Mouse (Mus musculus) intestine, embryonic 14.5 days (tissue): Measurements from ENCODE around the gene Cpne6. TPM values are rescaled to one million over a fixed set of nuclear protein-coding genes. Genes with fewer than 3 reads are reported as not detected.
A peak's percentile ranks its signal among the peaks of the same experiment; 100 is the strongest.

Source experiments
- ATAC-seq: fragments of 200-750 bp; cut with Nextera tagmentation; replicated peaks from 2 replicates; pipeline ENCODE4 v1.8.0; 2017; ENCODE audit warnings: low read depth, moderate number of reproducible peaks, moderate TSS enrichment, moderate library complexity; ENCODE audit not compliant: low FRiP score, low TSS enrichment
- DNase-seq: peaks from one replicate; pipeline ENCODE4 v3.0.0-alpha.2; 2018; ENCODE audit warnings: low spot score
- H3K27ac ChIP-seq: fragments of 300-500 bp; sonication (generic); 2 replicates; pipeline ENCODE4 v1.5.1; 2014; ENCODE audit warnings: low read depth, mild to moderate bottlenecking, control low read depth
- H3K27me3 ChIP-seq: fragments of 300-500 bp; sonication (generic); replicated peaks from 2 replicates; pipeline ENCODE4 v1.6.1; 2014; ENCODE audit warnings: low read length, control low read depth; ENCODE audit not compliant: control insufficient read depth, insufficient read depth
- H3K36me3 ChIP-seq: fragments of 300-500 bp; sonication (generic); 2 replicates; pipeline ENCODE4 v1.6.1; 2014; ENCODE audit warnings: low read length, control low read depth; ENCODE audit not compliant: control insufficient read depth, insufficient read depth
- H3K4me1 ChIP-seq: fragments of 300-500 bp; sonication (generic); replicated peaks from 2 replicates; pipeline ENCODE4 v1.6.1; 2014; ENCODE audit warnings: low read length, control low read depth, mixed read lengths; ENCODE audit not compliant: control insufficient read depth, insufficient read depth
- H3K4me2 ChIP-seq: fragments of 300-500 bp; sonication (generic); 2 replicates; pipeline ENCODE4 v1.6.1; 2014; ENCODE audit warnings: low read length
- H3K4me3 ChIP-seq: fragments of 300-500 bp; sonication (generic); 2 replicates; pipeline ENCODE4 v1.5.1; 2014; ENCODE audit warnings: low read depth, low read length, control low read depth, mixed read lengths
- H3K9ac ChIP-seq: fragments of 300-500 bp; sonication (generic); 2 replicates; pipeline ENCODE4 v1.6.1; 2014; ENCODE audit warnings: mild to moderate bottlenecking, low read length
- H3K9me3 ChIP-seq: fragments of 300-500 bp; sonication (generic); 2 replicates; pipeline ENCODE4 v1.6.1; 2016; ENCODE audit warnings: low read length, control low read depth; ENCODE audit not compliant: control insufficient read depth
- WGBS: fragments of 180-500 bp; shearing (Covaris S2); extraction: QIAGEN DNeasy Blood & Tissue Kit; methylation state at CpG from one replicate; pipeline ENCODE4 v1.1.7; 2014; 5-methylcytosine and 5-hydroxymethylcytosine counted together
- polyA plus RNA-seq: library from polyadenylated mRNA; unstranded; fragments of >200 nt; fragmentation: Nextera tagmentation; extraction: Ambion mirVana; gene quantifications from 2 replicates; pipeline ENCODE4 v1.2.1, GENCODE M21; 2014

Cpne6 gene
- polyA plus RNA-seq, 1 experiment from 2014 or later, result 0.37 TPM

DNA sequence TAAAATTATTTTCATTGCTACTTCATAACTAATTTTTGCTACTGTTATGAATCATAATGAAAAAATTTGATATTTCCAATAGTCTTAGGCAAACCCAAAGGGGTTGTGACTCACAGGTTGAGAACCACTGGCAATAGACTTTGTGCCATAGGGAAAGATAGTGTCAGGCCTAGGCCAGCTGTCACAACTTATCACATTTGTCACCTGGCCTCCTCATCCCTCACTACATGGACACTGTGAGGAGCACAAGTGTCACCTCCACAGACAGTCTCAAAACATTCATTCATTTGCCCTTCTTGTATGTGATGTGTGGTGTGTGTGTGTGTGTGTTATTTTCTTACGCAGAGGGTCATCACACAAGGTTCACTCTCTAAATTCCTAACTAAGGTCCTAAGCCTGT lies 32.8 kb upstream of the Cpne6 start:
- Histone ChIP-seq H3K4me1 (0 out of 2 replicates have a peak, but pooled peaks cover 5% of the 10 kb centered on the region), H3K27me3 (no peaks in the 10 kb centered on the region), H3K9me3 (no peaks in the 10 kb centered on the region), H3K4me3 (no peak overlapping the region), H3K9ac (no peak overlapping the region), H3K36me3 (0 out of 2 replicates have a peak, but pooled peaks cover 10% of the 10 kb centered on the region), H3K4me2 (no peak overlapping the region), H3K27ac (no peak overlapping the region)
- no peak for DNase-seq
- WGBS, result 100% methylated on average over 1 of the region's 1 CpGs
- ATAC-seq, result no peak

DNA sequence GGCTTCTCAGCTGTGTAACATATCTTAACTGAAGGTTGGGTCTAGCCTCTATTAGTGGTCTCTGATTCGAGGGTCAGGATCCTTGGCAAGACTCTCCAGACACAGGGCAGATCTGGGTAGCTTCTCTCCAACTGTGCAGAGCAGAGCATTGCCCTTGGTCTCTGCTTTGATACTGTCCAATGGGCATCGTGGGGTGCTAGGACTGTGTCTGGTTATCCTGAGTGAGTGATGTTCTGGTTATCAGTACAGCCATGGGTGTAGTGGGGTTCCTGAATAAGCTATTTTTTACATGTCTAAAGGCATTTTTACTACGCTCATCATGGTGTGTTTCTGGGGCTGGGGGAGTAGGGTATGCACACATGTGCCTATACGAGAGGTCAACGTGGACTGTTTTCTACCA lies 32.4 kb upstream of the Cpne6 start:
- no peak overlapping the region for H3K9ac ChIP-seq
- H3K4me2 ChIP-seq, result peak overlapping the region; percentile 67

DNA sequence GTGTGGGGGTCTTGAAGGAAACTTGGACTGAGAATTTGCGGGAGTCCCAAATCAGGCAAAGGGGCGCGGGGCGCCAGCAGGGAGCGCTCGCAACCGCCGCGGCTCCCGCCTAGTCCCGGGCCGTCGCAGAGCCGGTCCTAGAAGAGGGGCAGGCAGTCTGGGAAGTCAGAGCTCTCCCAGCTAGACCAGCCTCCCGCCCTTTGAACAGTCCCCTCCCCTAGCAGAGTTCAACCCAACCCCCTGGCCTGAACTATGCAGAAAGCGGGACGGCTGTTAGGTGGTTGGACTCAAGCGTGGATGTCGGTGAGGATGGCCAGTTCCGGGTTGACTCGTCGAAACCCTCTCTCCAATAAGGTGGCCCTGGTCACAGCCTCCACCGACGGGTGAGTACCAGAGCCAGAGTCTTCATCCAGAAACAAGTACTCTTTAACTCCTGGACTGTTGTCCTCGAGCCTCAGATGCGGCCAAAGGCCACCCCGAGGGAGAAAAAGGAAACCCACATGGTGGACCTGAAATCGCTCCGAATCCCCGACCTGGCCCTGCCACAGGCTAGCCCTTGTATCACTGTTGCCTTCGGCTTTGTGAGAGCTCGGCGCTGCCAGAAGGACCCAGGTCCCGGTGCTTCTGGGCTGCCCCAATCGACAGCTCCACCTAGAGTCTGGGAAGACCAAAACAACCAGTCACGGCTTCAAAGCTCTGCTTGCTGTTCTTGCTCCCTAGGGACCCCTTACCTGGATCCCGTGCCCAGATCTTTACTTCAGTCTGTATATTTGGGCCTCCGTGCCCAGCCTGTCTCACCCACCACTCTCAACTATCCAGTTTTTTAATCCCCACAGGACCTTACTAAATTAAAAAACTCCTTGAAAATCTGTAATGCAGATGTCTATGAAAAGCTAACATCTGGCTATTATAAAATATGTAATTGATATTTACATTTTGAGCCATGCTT lies 31.3 kb upstream of the Cpne6 start, which contains the start of gene Dhrs4:
Gene Dhrs4, plus strand, starts transcription at position 108 of the 949 bp plus-strand sequence.
- no peaks in the 10 kb centered on the region for H3K9me3 ChIP-seq
- H3K27me3 ChIP-seq, result no peaks in the 10 kb centered on the region
- 0 out of 2 replicates have a peak, but pooled peaks cover 10% of the 10 kb centered on the region for H3K36me3 ChIP-seq
- peak within 1 kb of the TSS; percentile 67 for H3K4me2 ChIP-seq
- WGBS, result 1% methylated on average over 38 of the region's 38 CpGs
- DNase-seq, result peak; percentile 90
- 0 out of 2 replicates have a peak, but pooled peaks cover 5% of the 10 kb centered on the region for H3K4me1 ChIP-seq
- peak within 1 kb of the TSS; percentile 90 for H3K27ac ChIP-seq
- H3K4me3 ChIP-seq, result peak within 1 kb of the TSS; percentile 86
- peak within 1 kb of the TSS; percentile 80 for H3K9ac ChIP-seq
- peak; percentile 96 for ATAC-seq

More for the DNA sequence above, 32.4 kb upstream of the Cpne6 start:
- no peak for DNase-seq
- Histone ChIP-seq H3K9me3 (no peaks in the 10 kb centered on the region), H3K4me1 (0 out of 2 replicates have a peak, but pooled peaks cover 5% of the 10 kb centered on the region), H3K27ac (no peak overlapping the region), H3K4me3 (no peak overlapping the region), H3K27me3 (no peaks in the 10 kb centered on the region), H3K36me3 (0 out of 2 replicates have a peak, but pooled peaks cover 10% of the 10 kb centered on the region)
- no peak for ATAC-seq
- WGBS, result 81% methylated on average over 5 of the region's 5 CpGs

DNA sequence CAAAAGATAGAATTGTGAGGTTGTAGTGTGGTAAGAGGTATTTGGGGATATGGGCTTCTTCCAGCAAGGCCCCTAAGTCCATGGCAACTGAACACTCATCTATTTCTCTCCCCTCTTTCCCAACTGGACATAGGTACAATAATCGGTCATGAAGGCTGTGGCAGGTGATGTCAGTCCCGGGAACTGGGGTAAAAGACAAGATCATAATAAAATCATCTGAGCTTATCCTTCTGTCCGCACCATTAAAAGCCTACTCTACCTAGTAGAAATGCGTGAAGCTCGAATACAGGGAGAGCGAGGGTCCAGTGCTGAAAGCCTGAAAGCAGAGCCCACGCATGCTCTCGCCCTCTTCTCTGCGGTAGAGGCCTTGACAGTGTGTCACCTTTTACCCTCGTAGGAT lies 30.6 kb upstream of the Cpne6 start:
- ATAC-seq, result no peak
- no peak overlapping the region for H3K9ac ChIP-seq

DNA sequence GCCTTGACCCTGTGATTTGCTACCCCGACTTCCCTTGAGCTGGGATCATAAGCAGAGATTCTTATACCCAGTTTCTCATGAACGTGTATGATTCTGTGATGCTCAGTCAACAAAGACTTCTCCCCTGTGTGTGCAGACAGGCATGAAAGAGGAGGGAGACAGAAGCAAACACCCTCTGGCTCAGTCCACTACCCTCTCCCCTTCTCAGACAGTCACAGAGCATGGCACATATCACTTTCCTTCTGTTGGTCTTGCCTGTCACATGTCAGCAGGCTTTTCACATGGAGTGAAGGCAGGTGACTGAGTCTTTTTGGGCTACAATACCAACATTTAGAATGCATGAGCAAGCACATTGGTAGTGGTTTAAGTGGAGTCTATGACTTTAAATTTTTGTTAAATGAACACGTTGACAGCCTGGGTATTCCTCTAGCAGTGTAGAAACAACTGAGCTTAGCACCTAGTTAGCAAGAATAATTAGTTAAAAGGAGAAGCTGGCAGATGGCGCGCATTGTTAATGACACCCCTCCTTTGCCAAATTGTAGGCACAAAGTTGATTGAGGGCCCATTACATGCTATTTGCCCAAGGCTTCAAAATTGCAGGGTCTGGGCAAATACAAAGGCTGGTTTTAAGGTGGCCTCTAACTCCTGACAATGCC lies 25.7 kb upstream of the Cpne6 start:
- Histone ChIP-seq H3K27ac (no peak overlapping the region), H3K36me3 (peaks cover 46% of the 10 kb centered on the region), H3K27me3 (no peaks in the 10 kb centered on the region), H3K9me3 (no peaks in the 10 kb centered on the region), H3K4me3 (no peak overlapping the region), H3K4me1 (no peaks in the 10 kb centered on the region), H3K9ac (no peak overlapping the region), H3K4me2 (no peak overlapping the region)
- WGBS, result 72% methylated on average over 5 of the region's 5 CpGs
- ATAC-seq (no peak), DNase-seq (no peak)

More for the DNA sequence above, 30.6 kb upstream of the Cpne6 start:
- H3K27ac ChIP-seq, result no peak overlapping the region
- H3K4me2 ChIP-seq, result peak overlapping the region; percentile 67
- no peak for DNase-seq
- peak overlapping the region; percentile 86; the same call in 1 of the 2 replicates for H3K4me3 ChIP-seq
- H3K27me3 ChIP-seq, result no peaks in the 10 kb centered on the region
- no peaks in the 10 kb centered on the region for H3K9me3 ChIP-seq
- 0 out of 2 replicates have a peak, but pooled peaks cover 5% of the 10 kb centered on the region for H3K4me1 ChIP-seq
- WGBS, result 86% methylated on average over 10 of the region's 10 CpGs
- 0 out of 2 replicates have a peak, but pooled peaks cover 10% of the 10 kb centered on the region for H3K36me3 ChIP-seq

DNA sequence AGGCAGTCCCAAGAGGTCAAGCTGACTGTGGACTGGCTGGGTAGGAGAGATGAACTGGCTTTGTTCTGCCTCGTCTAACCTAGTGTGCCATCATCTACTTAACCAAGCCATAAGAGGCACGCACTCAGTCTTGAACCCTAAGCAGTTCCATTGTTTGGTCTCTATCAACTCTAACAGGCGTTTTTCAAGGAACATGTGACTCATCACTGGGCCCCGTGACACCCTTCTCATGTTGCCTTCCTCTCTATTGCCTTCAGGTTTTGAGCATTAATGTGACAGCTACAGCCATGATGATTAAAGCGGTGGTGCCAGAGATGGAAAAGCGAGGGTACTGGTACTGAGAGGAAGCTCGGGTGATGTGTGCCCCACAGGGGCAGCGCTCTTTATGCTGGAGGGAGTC lies 23.4 kb upstream of the Cpne6 start:
- no peak overlapping the region for H3K4me3 ChIP-seq
- H3K27me3 ChIP-seq, result no peaks in the 10 kb centered on the region
- peaks cover 36% of the 10 kb centered on the region for H3K36me3 ChIP-seq
- ATAC-seq (no peak), DNase-seq (no peak)
- no peaks in the 10 kb centered on the region; the same call in 1 of the 2 replicates for H3K4me1 ChIP-seq
- no peak overlapping the region for H3K9ac ChIP-seq
- no peak overlapping the region for H3K27ac ChIP-seq
- no peaks in the 10 kb centered on the region for H3K9me3 ChIP-seq
- H3K4me2 ChIP-seq, result no peak overlapping the region
- WGBS, result 90% methylated on average over 8 of the region's 8 CpGs

DNA sequence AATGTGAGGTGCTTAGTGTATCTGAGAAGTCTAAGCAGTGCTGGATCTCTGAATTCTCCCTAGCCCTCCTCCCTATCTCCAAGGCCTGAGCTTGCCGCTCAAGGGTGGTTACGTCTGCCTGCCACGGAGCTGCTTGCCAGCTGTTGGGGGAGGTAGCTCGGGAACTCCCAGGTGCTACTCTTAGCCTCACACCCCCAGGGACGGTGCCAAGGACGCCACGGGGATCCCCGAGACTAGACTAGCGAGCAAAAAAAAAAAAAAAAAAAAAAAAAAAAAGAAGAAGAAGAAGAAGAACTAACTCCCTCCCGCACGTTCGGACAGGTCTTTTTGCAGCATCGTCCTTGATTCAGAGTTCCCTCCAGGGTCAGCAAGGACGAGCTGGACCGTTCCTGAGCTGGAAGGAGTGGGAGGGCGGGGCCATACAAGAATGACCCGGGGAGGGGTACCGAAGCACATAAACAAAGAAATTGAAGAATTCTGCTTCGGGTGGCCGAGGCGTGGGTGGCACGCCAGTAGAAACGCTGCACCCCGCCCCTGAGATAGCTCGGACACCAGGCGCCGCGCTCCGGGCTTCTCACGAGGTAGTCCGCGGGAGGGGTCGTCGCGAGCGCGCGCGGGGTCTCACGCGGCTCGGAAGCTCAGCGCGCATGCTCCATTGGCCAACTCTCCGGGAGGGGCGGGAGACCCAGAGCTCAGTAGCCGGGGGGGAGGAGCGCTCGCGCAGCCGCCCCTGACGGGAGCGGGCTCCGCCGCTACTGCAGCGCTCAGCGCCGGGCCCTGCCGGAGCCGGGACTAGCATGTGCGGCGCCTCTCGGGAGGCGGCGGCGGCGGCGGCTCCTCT lies 19.7 kb upstream of the Cpne6 start, which contains the start of gene Carmil3:
Gene Carmil3, plus strand, starts transcription at position 291 of the 841 bp plus-strand sequence.
- Histone ChIP-seq H3K27me3 (no peaks in the 10 kb centered on the region), H3K4me3 (peak within 1 kb of the TSS; percentile 61), H3K4me1 (no peaks in the 10 kb centered on the region; the same call in 1 of the 2 replicates), H3K27ac (peak within 1 kb of the TSS; percentile 5; the same call in 1 of the 2 replicates), H3K4me2 (peak within 1 kb of the TSS; percentile 74), H3K9me3 (no peaks in the 10 kb centered on the region), H3K9ac (peak within 1 kb of the TSS; percentile 54), H3K36me3 (peaks cover 33% of the 10 kb centered on the region)
- WGBS, result under 1% methylated on average over 57 of the region's 68 CpGs
- DNase-seq, result peak; percentile 80
- peak; percentile 80 for ATAC-seq
